ENCODE assay signal across 10 mouse cellular contexts in genomic region chr9:96530674-96531081, GRCm38 (mm10). TPM values are rescaled to one million over a fixed set of nuclear protein-coding genes. Genes with fewer than 3 reads are reported as not detected.
DNase-seq lines count a peak whose midpoint lies in the region; ATAC-seq and TF ChIP-seq lines count a peak whose summit lies in the region.
"Had no signal": no experiment of that assay in that cellular context is flagged by ENCODE, and none has a peak within 500 bp of the region (broad histone marks: within the 10 kb centered on the region; RNA-seq: fewer than 3 reads in every experiment).

No protein-coding gene starts in this region.

- H3K9me3 ChIP-seq in midbrain, postnatal 0 days (ENCODE audit: low read length), result no peaks in the 10 kb centered on the region
- H3K9me3 ChIP-seq in midbrain, embryonic 16.5 days (replicated peaks; ENCODE audit: control insufficient read depth, low read length, poor library complexity, severe bottlenecking), result no peaks in the 10 kb centered on the region
- H3K9me3 ChIP-seq in kidney, embryonic 15.5 days (replicated peaks), result no peaks in the 10 kb centered on the region
- H3K9me3 ChIP-seq in neural tube, embryonic 12.5 days, result no peaks in the 10 kb centered on the region
- H3K9me3 ChIP-seq: embryonic facial prominence, embryonic 12.5 days had no signal

- no peaks in the 10 kb centered on the region for H3K27me3 ChIP-seq in midbrain, postnatal 0 days (ENCODE audit: insufficient read depth, low read length)
- H3K27me3 ChIP-seq in midbrain, embryonic 16.5 days (ENCODE audit: control insufficient read depth, insufficient read depth, low read depth, low read length), result no peaks in the 10 kb centered on the region
- H3K27me3 ChIP-seq in kidney, embryonic 15.5 days, result no peaks in the 10 kb centered on the region
- H3K27me3 ChIP-seq in neural tube, embryonic 12.5 days (replicated peaks), result no peaks in the 10 kb centered on the region
- H3K27me3 ChIP-seq: embryonic facial prominence, embryonic 12.5 days had no signal

- peak; percentile 38 for DNase-seq in cerebellum, adult 9-11 months
- no peak for DNase-seq in cerebellum, adult 8-10 months
- peak; percentile 50 for DNase-seq in midbrain, postnatal 0 days (ENCODE audit: low spot score)
- DNase-seq in urinary bladder, adult 2 months (ENCODE audit: low spot score), result no peak
- DNase-seq in retina, embryonic 14.5 days (ENCODE audit: low spot score), result no peak

- WGBS in midbrain, postnatal 0 days, result 51% methylated on average over 11 of the region's 11 CpGs
- 62% methylated on average over 11 of the region's 11 CpGs for WGBS in midbrain, embryonic 16.5 days
- WGBS in kidney, embryonic 15.5 days, result 31% methylated on average over 11 of the region's 11 CpGs
- WGBS in neural tube, embryonic 12.5 days, result 31% methylated on average over 11 of the region's 11 CpGs

- H3K27ac ChIP-seq in midbrain, postnatal 0 days (ENCODE audit: low read depth, low read length), result no peak overlapping the region
- no peak overlapping the region for H3K27ac ChIP-seq in midbrain, embryonic 16.5 days (ENCODE audit: low read length)
- H3K27ac ChIP-seq in kidney, embryonic 15.5 days, result no peak overlapping the region
- no peak overlapping the region for H3K27ac ChIP-seq in neural tube, embryonic 12.5 days
- H3K27ac ChIP-seq: embryonic facial prominence, embryonic 12.5 days; liver, embryonic 14.5 days had no signal

- no peak overlapping the region for H3K4me3 ChIP-seq in midbrain, postnatal 0 days (ENCODE audit: low read depth, low read length)
- H3K4me3 ChIP-seq in midbrain, embryonic 16.5 days (ENCODE audit: low read depth, low read length), result no peak overlapping the region
- H3K4me3 ChIP-seq in kidney, embryonic 15.5 days (replicated peaks), result 0 out of 2 replicates have a peak overlapping the region, but pooled peaks have one; percentile 3
- no peak overlapping the region for H3K4me3 ChIP-seq in neural tube, embryonic 12.5 days
- H3K4me3 ChIP-seq: embryonic facial prominence, embryonic 12.5 days had no signal

- no peaks in the 10 kb centered on the region for H3K36me3 ChIP-seq in midbrain, postnatal 0 days (ENCODE audit: insufficient read depth, low read length)
- no peaks in the 10 kb centered on the region for H3K36me3 ChIP-seq in midbrain, embryonic 16.5 days (ENCODE audit: control insufficient read depth, insufficient read depth, low read length)
- no peaks in the 10 kb centered on the region for H3K36me3 ChIP-seq in kidney, embryonic 15.5 days
- H3K36me3 ChIP-seq in neural tube, embryonic 12.5 days, result no peaks in the 10 kb centered on the region
- H3K36me3 ChIP-seq: embryonic facial prominence, embryonic 12.5 days had no signal

- no peak overlapping the region for H3K4me2 ChIP-seq in midbrain, postnatal 0 days (ENCODE audit: low read depth, low read length, poor library complexity, severe bottlenecking)
- H3K4me2 ChIP-seq in midbrain, embryonic 16.5 days (ENCODE audit: low read length), result no peak overlapping the region; the same call in 1 of the 2 replicates
- peak overlapping the region; percentile 38; the same call in 1 of the 2 replicates for H3K4me2 ChIP-seq in kidney, embryonic 15.5 days
- peak overlapping the region; percentile 42 for H3K4me2 ChIP-seq in neural tube, embryonic 12.5 days (replicated peaks)
- H3K4me2 ChIP-seq: embryonic facial prominence, embryonic 12.5 days had no signal

- H3K9ac ChIP-seq in midbrain, postnatal 0 days (replicated peaks; ENCODE audit: low read length, poor library complexity, severe bottlenecking), result no peak overlapping the region
- no peak overlapping the region for H3K9ac ChIP-seq in midbrain, embryonic 16.5 days (ENCODE audit: low read depth, low read length)
- no peak overlapping the region for H3K9ac ChIP-seq in kidney, embryonic 15.5 days
- no peak overlapping the region for H3K9ac ChIP-seq in neural tube, embryonic 12.5 days
- H3K9ac ChIP-seq: embryonic facial prominence, embryonic 12.5 days; liver, embryonic 14.5 days had no signal

- TF ChIP-seq CTCF in midbrain, postnatal 0 days (IDR thresholded peaks at IDR 0.05), result no peak

- ATAC-seq in midbrain, postnatal 0 days (ENCODE audit: low FRiP score), result no peak
- ATAC-seq in midbrain, embryonic 16.5 days, result no peak
- ATAC-seq in kidney, embryonic 15.5 days (replicated peaks; ENCODE audit: low FRiP score), result peak; percentile 76
- ATAC-seq in neural tube, embryonic 12.5 days (ENCODE audit: low FRiP score, low read depth), result peak; percentile 76

- H3K4me1 ChIP-seq in midbrain, postnatal 0 days (ENCODE audit: insufficient read depth, low read length), result no peaks in the 10 kb centered on the region
- H3K4me1 ChIP-seq in midbrain, embryonic 16.5 days (ENCODE audit: control insufficient read depth, insufficient read depth, low read length), result 0 out of 2 replicates have a peak, but pooled peaks cover 3% of the 10 kb centered on the region
- peaks cover 10% of the 10 kb centered on the region for H3K4me1 ChIP-seq in kidney, embryonic 15.5 days
- peaks cover 11% of the 10 kb centered on the region for H3K4me1 ChIP-seq in neural tube, embryonic 12.5 days
- H3K4me1 ChIP-seq: embryonic facial prominence, embryonic 12.5 days had no signal

RNA-seq across cellular contexts. Expression of gene Gm28729, which starts 5.6 kb away (rescaled TPM):
- 0.57 and 0.60 TPM in 2 replicates for total RNA-seq in midbrain, postnatal 0 days (2014; rRNA removed)
- polyA plus RNA-seq in midbrain, postnatal 0 days (2015; fragmentation: Nextera tagmentation; extraction: Ambion mirVana), result 0.20 and 0.47 TPM in 2 replicates
- 0.17 and 0.48 TPM in 2 replicates for polyA plus RNA-seq in midbrain, embryonic 16.5 days (2015; fragmentation: Nextera tagmentation; extraction: Ambion mirVana)
- not detected in 2 replicates for polyA plus RNA-seq in kidney, embryonic 15.5 days (2015; fragmentation: Nextera tagmentation; extraction: Ambion mirVana)
- not detected in 2 replicates for polyA plus RNA-seq in neural tube, embryonic 12.5 days (2016; fragmentation: Nextera tagmentation; extraction: Ambion mirVana)
- 19.3 and 20.8 TPM in 2 replicates for polyA plus RNA-seq in urinary bladder, adult 2 months (2012; rRNA removed)
- polyA plus RNA-seq: embryonic facial prominence, embryonic 12.5 days had no signal

RNA-seq across cellular contexts. Expression of gene Rnf7, which starts 52.2 kb away (rescaled TPM):
- total RNA-seq in midbrain, postnatal 0 days (2014; rRNA removed), result 267 and 406 TPM in 2 replicates
- 215 and 217 TPM in 2 replicates for polyA plus RNA-seq in midbrain, postnatal 0 days (2015; fragmentation: Nextera tagmentation; extraction: Ambion mirVana)
- 192 and 204 TPM in 2 replicates for polyA plus RNA-seq in midbrain, embryonic 16.5 days (2015; fragmentation: Nextera tagmentation; extraction: Ambion mirVana)
- polyA plus RNA-seq in kidney, embryonic 15.5 days (2015; fragmentation: Nextera tagmentation; extraction: Ambion mirVana), result 208 and 216 TPM in 2 replicates
- polyA plus RNA-seq in neural tube, embryonic 12.5 days (2016; fragmentation: Nextera tagmentation; extraction: Ambion mirVana), result 252 and 262 TPM in 2 replicates
- 208 and 227 TPM in 2 replicates for polyA plus RNA-seq in urinary bladder, adult 2 months (2012; rRNA removed)

Comparison
In these comparisons a context has a peak if more than half of its experiments do, and no peak if none do; other contexts are left out.
1. DNase-seq: peak in cerebellum, adult 9-11 months (single experiment) and midbrain, postnatal 0 days (single experiment); none in cerebellum, adult 8-10 months (single experiment), urinary bladder, adult 2 months (single experiment) and retina, embryonic 14.5 days (single experiment).
2. ATAC-seq: peak in kidney, embryonic 15.5 days (single experiment) and neural tube, embryonic 12.5 days (single experiment); none in midbrain, postnatal 0 days (single experiment) and midbrain, embryonic 16.5 days (single experiment).
3. H3K4me2 ChIP-seq: peak in kidney, embryonic 15.5 days (single experiment) and neural tube, embryonic 12.5 days (single experiment); none in midbrain, postnatal 0 days (single experiment) and midbrain, embryonic 16.5 days (single experiment).
4. RNA of gene Gm28729, which starts 5.6 kb away (polyA plus RNA-seq): 19.3 to 20.8 TPM in urinary bladder, adult 2 months; 0.17 to 0.48 TPM in midbrain, embryonic 16.5 days, 0.20 to 0.47 TPM in midbrain, postnatal 0 days, not detected in kidney, embryonic 15.5 days and not detected in neural tube, embryonic 12.5 days; every median in the first group is over 10 times any median in the second.